Mouse (Mus musculus) MEL-GATA-1-ER (cell line): ENCODE results near the gene Padi1.

ENCODE experiments used
- DNase-seq: peaks from one replicate; pipeline ENCODE4 v3.0.0-alpha.2; 2012; ENCODE audit warnings: low read depth; ENCODE audit errors: extremely low read depth

Padi1 gene

GRCm38 (mm10) chr4:140785217-140785616, 60.4 kb downstream of the Padi1 start:
- DNase-seq, result no peak

GRCm38 (mm10) chr4:140784292-140784945, 61.2 kb downstream of the Padi1 start:
- no peak for DNase-seq

GRCm38 (mm10) chr4:140782821-140783220, 62.8 kb downstream of the Padi1 start:
- DNase-seq, result no peak

DNA sequence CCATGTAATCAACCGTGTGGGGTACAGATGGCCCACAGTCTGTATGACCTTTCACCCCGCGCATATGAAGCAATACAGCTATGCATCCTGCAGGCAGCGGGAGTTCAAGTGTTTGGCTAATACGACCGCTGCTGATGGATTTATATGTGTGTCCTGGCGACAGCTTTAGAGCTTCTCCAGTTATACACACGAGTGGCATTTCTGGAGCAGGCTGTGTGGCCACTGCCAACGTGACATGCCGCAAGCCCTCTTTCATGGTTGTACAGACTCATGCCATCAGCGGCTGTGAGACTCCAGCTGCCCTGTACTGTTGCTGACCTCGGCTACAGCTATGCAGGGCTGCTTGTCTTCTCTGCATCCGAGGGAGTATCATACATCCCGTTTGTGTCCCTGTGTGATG, 65.1 kb downstream of the Padi1 start:
- DNase-seq, result no peak

GRCm38 (mm10) chr4:140779803-140780397, 65.7 kb downstream of the Padi1 start:
- DNase-seq, result no peak

DNA sequence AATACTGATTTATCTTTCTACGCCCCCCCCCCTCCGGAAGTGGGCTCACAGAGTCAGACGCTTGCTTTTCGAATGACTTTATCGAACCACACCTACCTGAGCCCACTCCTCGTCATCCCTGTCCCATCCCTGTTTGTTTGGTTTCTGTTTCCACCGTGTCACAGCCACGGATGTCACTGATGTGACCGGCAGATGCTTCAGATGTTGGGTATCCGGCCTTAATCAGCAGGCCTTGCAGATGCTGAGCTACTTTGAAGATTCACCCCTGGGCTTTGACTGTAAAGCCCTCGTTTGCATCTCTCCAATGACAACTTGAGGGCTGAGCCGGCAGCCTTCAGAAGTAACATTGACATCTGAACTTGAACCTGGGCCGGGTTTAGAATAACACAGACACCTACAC, 69.0 kb downstream of the Padi1 start:
- DNase-seq, result no peak

DNA sequence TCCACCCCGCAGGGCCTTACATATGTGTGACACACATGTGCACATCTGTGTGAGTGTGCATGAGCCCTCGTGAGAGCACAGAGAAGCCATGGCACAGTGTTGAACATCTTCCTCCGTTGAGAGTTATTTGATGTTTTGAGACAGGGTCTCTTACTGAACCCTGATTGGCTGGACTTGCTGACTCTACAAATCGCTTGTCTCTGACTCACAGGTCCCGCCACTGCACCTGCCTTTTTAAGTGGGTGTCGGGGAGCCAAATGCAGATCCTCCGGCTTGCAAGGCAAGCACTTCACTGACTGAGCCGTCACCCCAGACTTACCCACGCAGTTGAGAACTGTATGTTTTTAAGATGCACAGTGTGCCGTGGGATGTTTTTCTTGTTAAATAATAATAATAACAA, 69.7 kb downstream of the Padi1 start:
- no peak for DNase-seq

GRCm38 (mm10) chr4:140774893-140775292, 70.7 kb downstream of the Padi1 start:
- DNase-seq, result no peak

DNA sequence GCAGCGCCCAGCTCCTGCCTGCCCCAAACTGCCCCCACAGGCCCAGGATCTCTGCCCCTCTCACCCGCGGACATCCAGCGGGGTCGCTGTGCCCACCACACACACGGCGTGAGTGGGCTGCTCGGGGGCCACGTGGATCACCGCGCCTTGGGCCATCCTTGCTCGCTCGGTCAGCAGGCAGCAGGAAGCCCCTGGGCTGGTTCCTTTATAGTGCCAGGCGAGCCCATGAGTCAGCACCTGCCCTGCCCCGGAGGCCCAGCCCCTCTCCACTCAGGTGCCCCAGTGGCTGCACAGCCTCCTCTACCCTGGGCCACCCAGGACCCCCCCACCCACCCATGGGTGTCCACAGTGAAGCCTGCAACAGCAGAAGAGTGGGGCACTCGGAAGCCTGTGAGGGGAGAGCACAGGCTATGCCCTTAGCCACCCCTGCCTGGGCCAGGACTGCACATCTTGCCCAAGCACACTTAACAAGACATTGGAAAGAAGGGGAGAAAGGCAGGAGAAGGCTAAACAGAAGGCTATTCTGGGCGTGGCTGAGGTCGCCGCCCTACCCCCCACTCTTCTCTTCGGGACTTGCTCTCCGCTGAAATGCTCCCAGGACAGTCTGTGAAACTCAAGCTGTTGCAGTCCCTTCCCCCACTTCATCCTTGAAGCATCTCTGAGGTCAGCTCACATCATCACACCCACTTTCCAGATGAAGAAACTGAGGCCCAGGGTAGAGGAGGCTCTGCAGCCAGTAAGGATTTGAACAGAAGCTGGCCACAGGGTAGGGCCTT, 71.4 kb downstream of the Padi1 start, which contains the start of gene Padi4:
Padi4 (minus strand) TSS at position 212 of the 776 bp plus-strand sequence.
- no peak for DNase-seq

DNA sequence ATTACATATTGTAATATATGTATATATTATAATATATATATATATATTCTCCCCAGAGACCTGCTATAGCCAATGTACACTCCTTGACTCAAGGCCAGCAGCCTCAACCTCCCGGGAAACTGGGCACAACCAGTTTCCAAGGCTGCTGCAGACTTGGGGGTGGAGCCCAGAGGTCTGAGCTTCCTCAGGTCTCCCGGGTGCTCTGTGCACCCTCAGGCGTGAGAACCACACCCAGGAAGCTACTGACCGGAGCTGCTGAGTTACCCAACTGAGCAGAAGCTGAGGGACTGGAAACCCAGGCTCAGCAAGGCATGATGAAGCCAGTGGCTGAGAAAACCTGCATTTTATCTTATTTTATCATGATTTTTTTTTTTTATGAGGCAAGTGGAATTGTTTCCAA, 74.5 kb downstream of the Padi1 start:
- DNase-seq, result no peak

- DNase-seq, result peak; percentile 18
These were observed 75.1 kb downstream of the Padi1 start for GRCm38 (mm10) chr4:140770433-140770832.

DNA sequence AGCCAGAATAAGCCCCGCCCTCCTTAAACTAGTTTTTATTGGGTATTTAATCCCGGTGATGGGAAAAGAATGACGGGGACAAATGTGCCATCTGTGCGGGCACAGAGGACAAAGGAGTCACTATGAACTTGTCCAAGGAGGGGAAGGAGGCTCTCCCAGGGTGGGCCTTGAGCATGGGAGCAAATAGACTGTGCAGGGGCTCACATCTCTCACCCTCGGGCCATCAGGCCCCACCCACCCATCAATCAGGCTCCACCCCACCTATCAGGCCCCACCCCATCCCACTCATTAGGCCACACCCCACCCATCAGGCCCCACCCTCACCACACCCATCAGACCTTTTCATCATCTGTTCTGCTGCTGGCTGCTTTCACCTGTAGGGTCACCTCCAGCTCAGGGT, 76.6 kb downstream of the Padi1 start:
- no peak for DNase-seq

- no peak for DNase-seq
These were observed 79.6 kb downstream of the Padi1 start for GRCm38 (mm10) chr4:140765936-140766335.

DNA sequence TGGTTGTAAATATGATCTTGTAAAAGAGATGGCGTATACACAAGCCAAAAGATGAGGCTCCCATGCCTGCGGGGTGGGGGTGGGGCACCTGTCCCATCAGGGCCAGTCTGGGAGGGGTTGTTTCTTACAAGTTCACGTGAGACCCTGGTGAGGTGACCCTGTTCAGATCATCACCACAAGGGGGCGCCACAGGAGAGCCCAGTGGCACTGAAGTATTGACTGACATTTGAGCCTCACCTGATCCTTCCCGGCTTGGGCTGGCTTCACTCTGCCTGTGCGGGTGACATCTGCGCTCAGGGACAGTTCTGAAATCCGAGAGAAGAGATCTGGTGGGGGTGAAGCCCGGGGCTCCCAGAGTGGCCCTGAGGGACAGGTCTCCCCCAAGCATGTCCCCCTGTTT, 82.4 kb downstream of the Padi1 start:
- DNase-seq, result peak; percentile 36
